ENCODE assay signal across 23 mouse cellular contexts in the genomic region with DNA sequence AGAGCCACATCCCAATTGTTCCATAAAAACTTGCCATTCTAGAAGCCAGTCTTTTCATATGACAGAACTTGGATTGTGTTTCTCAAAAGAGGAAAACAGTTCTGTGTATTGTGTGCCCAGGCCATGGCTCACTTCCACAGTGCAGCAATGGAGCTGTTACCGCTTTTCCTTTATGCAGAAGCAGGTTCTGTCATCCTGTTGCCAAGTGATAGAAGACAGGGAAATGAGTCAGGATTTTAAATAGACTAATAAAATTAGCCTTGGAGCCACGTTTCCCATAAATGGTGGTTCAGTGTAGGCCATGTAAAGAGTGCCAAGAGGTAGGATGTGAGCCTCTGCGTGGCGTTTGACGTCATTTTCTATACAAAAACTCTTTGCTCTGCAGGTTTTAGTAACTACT. TPM values are rescaled to one million over a fixed set of nuclear protein-coding genes. Genes with fewer than 3 reads are reported as not detected.
DNase-seq lines count a peak whose midpoint lies in the region; ATAC-seq lines count a peak whose summit lies in the region.
"Had no signal": no experiment of that assay in that cellular context is flagged by ENCODE, and none has a peak within 500 bp of the region (broad histone marks: within the 10 kb centered on the region; RNA-seq: fewer than 3 reads in every experiment).

No protein-coding gene starts in this region.

- H3K9ac ChIP-seq in kidney, embryonic 15.5 days, result no peak overlapping the region
- H3K9ac ChIP-seq: embryonic facial prominence, embryonic 12.5 days; forebrain, embryonic 13.5 days; limb, embryonic 15.5 days; liver, embryonic 15.5 days; midbrain, embryonic 13.5 days; neural tube, embryonic 13.5 days; stomach, embryonic 15.5 days had no signal

- peaks cover 98% of the 10 kb centered on the region for H3K36me3 ChIP-seq in kidney, embryonic 15.5 days

- no peaks in the 10 kb centered on the region for H3K27me3 ChIP-seq in kidney, embryonic 15.5 days
- H3K27me3 ChIP-seq: CH12.LX; embryonic facial prominence, embryonic 12.5 days; forebrain, embryonic 13.5 days; limb, embryonic 15.5 days; liver, embryonic 15.5 days; midbrain, embryonic 13.5 days; neural tube, embryonic 13.5 days; stomach, embryonic 15.5 days had no signal

- no peak for ATAC-seq in kidney, embryonic 15.5 days (replicated peaks; ENCODE audit: low FRiP score)
- ATAC-seq: forebrain, embryonic 13.5 days; hindbrain, embryonic 16.5 days; intestine, embryonic 16.5 days; midbrain, embryonic 13.5 days had no signal

- H3K27ac ChIP-seq in kidney, embryonic 15.5 days, result no peak overlapping the region
- H3K27ac ChIP-seq: embryonic facial prominence, embryonic 12.5 days; forebrain, embryonic 13.5 days; kidney, postnatal 0 days; limb, embryonic 15.5 days; liver, embryonic 15.5 days; macrophage; midbrain, embryonic 13.5 days; neural tube, embryonic 13.5 days; stomach, embryonic 15.5 days had no signal

- H3K4me1 ChIP-seq in kidney, embryonic 15.5 days, result no peaks in the 10 kb centered on the region
- H3K4me1 ChIP-seq: embryonic facial prominence, embryonic 12.5 days; forebrain, embryonic 13.5 days; limb, embryonic 15.5 days; liver, embryonic 15.5 days; midbrain, embryonic 13.5 days; neural tube, embryonic 13.5 days; stomach, embryonic 15.5 days had no signal

- H3K4me2 ChIP-seq in kidney, embryonic 15.5 days, result no peak overlapping the region
- H3K4me2 ChIP-seq: embryonic facial prominence, embryonic 12.5 days; forebrain, embryonic 13.5 days; limb, embryonic 15.5 days; liver, embryonic 15.5 days; midbrain, embryonic 13.5 days; neural tube, embryonic 13.5 days; stomach, embryonic 15.5 days had no signal

- no peaks in the 10 kb centered on the region for H3K9me3 ChIP-seq in kidney, embryonic 15.5 days (replicated peaks)
- H3K9me3 ChIP-seq: embryonic facial prominence, embryonic 12.5 days; forebrain, embryonic 13.5 days; limb, embryonic 15.5 days; liver, embryonic 15.5 days; midbrain, embryonic 13.5 days; neural tube, embryonic 13.5 days; stomach, embryonic 15.5 days had no signal

- WGBS in kidney, embryonic 15.5 days, result 92% methylated on average over 5 of the region's 5 CpGs

- DNase-seq in heart, adult 11 months, result peak; percentile 89
- no peak for DNase-seq in heart, postnatal 4 days
- DNase-seq in kidney, adult 9 months, result peak; percentile 27
- DNase-seq in right cerebral cortex, adult 18-20 months, result peak; percentile 46
- DNase-seq in right cerebral cortex, postnatal 25 days, result no peak
- DNase-seq in telencephalon, adult 2 months (ENCODE audit: low read depth, low spot score), result peak; percentile 73
- DNase-seq in T-cell, adult 2 months (ENCODE audit: low spot score), result no peak
- DNase-seq: adrenal gland, postnatal 36 days; cerebellum, adult 9-10 months had no signal

- H3K4me3 ChIP-seq in kidney, embryonic 15.5 days (replicated peaks), result no peak overlapping the region
- H3K4me3 ChIP-seq: embryonic facial prominence, embryonic 12.5 days; erythroblast, embryonic 14.5 days; forebrain, embryonic 13.5 days; limb, embryonic 15.5 days; liver, embryonic 15.5 days; midbrain, embryonic 13.5 days; neural tube, embryonic 13.5 days; stomach, embryonic 15.5 days had no signal

RNA-seq across cellular contexts. Expression of a gene that starts 14.5 kb away (rescaled TPM):
- 10 to 100 TPM; 30.5 to 32.8 TPM for total RNA-seq in heart, postnatal 4 days (2021)
- 3.2 and 3.7 TPM in 2 replicates for polyA plus RNA-seq in kidney, embryonic 15.5 days (2015; fragmentation: Nextera tagmentation; extraction: Ambion mirVana)

RNA-seq across cellular contexts. Expression of a gene that starts 14.8 kb away (rescaled TPM):
- 10 to 100 TPM; 74.9 to 75.7 TPM for total RNA-seq in heart, postnatal 4 days (2021)
- 87.1 and 87.2 TPM in 2 replicates for polyA plus RNA-seq in kidney, embryonic 15.5 days (2015; fragmentation: Nextera tagmentation; extraction: Ambion mirVana)

Comparison
In these comparisons a context has a peak if more than half of its experiments do, and no peak if none do; other contexts are left out.
1. DNase-seq: peak in heart, adult 11 months (single experiment), kidney, adult 9 months (single experiment), right cerebral cortex, adult 18-20 months (single experiment) and telencephalon, adult 2 months (single experiment); none in heart, postnatal 4 days (single experiment), right cerebral cortex, postnatal 25 days (single experiment) and T-cell, adult 2 months (single experiment).